Mouse (Mus musculus) ES-Bruce4 (cell line): Measurements from ENCODE around the gene Dcaf12.

Experiments used
- CTCF ChIP-seq: IDR thresholded peaks from one replicate; pipeline ENCODE4 v1.8.1; 2011; ENCODE audit warnings: low read depth, low read length
- POLR2A ChIP-seq: IDR thresholded peaks from one replicate; pipeline ENCODE4 v1.8.1; 2011; ENCODE audit warnings: low read length; ENCODE audit not compliant: insufficient read depth

GRCm38 (mm10) chr4:41357154-41357553 is 42.5 kb upstream of the Dcaf12 start:
- TF ChIP-seq CTCF = no peak
- TF ChIP-seq POLR2A = no peak
